Mouse (Mus musculus): Measurements from ENCODE around the gene Proca1. TPM values are rescaled to one million over a fixed set of nuclear protein-coding genes. Genes with fewer than 3 reads are reported as not detected.

Proca1 gene
- polyA plus RNA-seq, 1 experiment: 0.11 TPM

DNA sequence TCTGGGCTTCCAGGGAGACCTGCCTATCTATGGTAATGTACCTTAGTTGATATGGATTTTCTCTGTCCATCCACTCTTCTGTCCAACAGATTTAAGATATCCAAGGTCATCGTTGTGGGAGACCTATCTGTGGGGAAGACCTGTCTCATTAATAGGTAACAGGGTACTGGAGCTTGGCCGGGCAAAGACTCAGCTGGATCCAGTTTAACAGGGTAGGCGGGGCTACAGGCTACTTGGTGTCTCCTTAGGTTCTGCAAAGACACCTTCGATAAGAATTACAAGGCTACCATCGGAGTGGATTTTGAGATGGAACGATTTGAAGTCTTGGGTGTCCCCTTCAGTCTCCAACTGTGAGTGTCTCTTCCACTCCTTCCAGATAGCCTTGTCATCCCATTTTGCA lies 3.2 kb upstream of the Proca1 start:
- TF ChIP-seq POLR2A (IDR thresholded peaks at IDR 0.05; ENCODE audit: low read depth, low read length): no peak
- TF ChIP-seq CTCF (IDR thresholded peaks at IDR 0.05; ENCODE audit: extremely low read depth, insufficient read length, insufficient replicate concordance, low read depth, low read length): no peak
- peaks cover 27% of the 10 kb centered on the region for H3K27me3 ChIP-seq (ENCODE audit: control insufficient read depth, insufficient read depth, low read length)
- no peaks in the 10 kb centered on the region for H3K36me3 ChIP-seq (ENCODE audit: control insufficient read depth, insufficient read depth, low read length)
- H3K4me1 ChIP-seq (ENCODE audit: control insufficient read depth, insufficient read depth, insufficient read length, low read length): peaks cover 12% of the 10 kb centered on the region
- WGBS: 28% methylated on average over 6 of the region's 6 CpGs
- H3K4me3 ChIP-seq (ENCODE audit: low read depth, low read length): no peak overlapping the region
- H3K27ac ChIP-seq (ENCODE audit: insufficient read depth, low read depth, low read length): no peak overlapping the region

DNA sequence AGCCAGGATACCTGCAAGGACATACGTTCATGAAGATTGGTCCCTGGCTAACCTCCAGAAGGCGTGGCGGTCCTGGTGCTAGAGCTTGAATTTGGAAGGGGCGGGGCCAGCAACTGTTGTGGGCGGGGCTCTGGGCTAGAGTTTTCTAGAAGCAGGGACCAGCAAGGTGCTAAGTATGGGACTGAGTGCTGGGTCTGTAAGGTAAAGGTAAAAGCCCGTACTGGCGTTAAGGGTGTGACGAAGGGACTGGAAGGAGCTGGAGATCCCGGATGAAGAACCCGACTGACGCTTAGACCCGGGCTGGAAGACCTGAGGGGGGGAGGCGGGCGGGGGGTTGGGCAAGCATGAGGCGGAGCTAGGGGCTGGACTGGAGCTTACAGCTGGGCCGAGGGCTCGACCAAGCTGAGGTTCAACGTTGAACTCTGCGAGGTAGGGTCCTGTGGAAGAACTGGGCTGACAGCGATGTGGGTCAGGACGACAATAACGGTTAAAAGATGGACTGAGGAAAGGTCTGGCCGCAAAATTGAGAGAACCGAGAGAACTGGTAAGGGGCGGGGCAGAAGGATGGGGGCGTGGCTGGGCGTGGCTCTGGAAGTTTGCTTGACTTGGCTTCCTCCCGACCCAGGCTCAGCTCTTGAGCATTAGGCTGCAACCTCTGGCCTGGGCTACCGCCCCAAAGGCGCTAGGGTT lies 1.4 kb downstream of the Proca1 start:
- Histone ChIP-seq H3K4me3 (ENCODE audit: low read depth, low read length) (peak overlapping the region; percentile 69), H3K36me3 (ENCODE audit: control insufficient read depth, insufficient read depth, low read length) (no peaks in the 10 kb centered on the region), H3K27me3 (ENCODE audit: control insufficient read depth, insufficient read depth, low read length) (peaks cover 11% of the 10 kb centered on the region), H3K27ac (ENCODE audit: insufficient read depth, low read depth, low read length) (no peak overlapping the region), H3K4me1 (ENCODE audit: control insufficient read depth, insufficient read depth, insufficient read length, low read length) (peaks cover 2% of the 10 kb centered on the region; the same call in 1 of the 2 replicates)
- TF ChIP-seq POLR2A (IDR thresholded peaks at IDR 0.05; ENCODE audit: low read depth, low read length) (no peak), CTCF (IDR thresholded peaks at IDR 0.05; ENCODE audit: extremely low read depth, insufficient read length, insufficient replicate concordance, low read depth, low read length) (no peak)
- WGBS: 1% methylated on average over 30 of the region's 30 CpGs

DNA sequence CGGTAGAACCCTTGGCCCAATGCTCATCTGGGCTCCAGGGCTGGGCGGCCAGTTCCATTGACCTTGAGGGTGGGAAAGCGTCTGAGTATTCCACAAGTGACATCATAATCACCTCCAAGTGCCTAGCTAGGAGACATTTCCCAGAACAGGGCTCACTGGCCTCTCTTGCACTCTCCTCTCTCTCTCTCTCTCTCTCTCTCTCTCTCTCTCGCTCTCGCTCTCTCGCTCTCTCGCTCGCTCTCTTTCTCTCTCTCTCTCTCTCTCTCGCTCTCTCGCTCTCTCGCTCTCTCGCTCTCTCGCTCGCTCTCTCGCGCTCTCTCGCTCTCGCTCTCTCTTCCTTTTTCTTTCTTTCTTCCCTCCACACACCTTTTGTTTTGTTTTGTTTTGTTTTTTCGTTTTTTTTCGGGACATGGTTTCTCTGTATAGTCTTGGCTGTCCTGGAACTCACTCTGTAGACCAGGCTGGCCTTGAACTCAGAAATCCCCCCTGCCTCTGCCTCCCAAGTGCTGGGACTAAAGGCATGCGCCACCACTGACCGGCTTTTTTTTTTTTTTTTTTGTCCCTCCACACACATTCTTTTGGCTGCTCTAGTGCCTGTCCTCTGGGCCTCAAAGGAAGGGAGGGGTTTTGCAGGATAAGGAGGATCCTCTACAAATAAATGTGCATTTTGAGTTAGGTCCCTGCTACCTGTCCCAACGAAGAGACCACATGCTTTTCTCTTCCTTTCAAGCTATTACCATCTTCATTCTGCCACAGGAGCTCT lies 2.1 kb downstream of the Proca1 start:
- Histone ChIP-seq H3K4me1 (ENCODE audit: control insufficient read depth, insufficient read depth, insufficient read length, low read length) (peaks cover 2% of the 10 kb centered on the region; the same call in 1 of the 2 replicates), H3K27ac (ENCODE audit: insufficient read depth, low read depth, low read length) (no peak overlapping the region), H3K36me3 (ENCODE audit: control insufficient read depth, insufficient read depth, low read length) (no peaks in the 10 kb centered on the region), H3K27me3 (ENCODE audit: control insufficient read depth, insufficient read depth, low read length) (peaks cover 3% of the 10 kb centered on the region; the same call in 1 of the 2 replicates), H3K4me3 (ENCODE audit: low read depth, low read length) (peak overlapping the region; percentile 69)
- TF ChIP-seq POLR2A (IDR thresholded peaks at IDR 0.05; ENCODE audit: low read depth, low read length) (no peak), CTCF (IDR thresholded peaks at IDR 0.05; ENCODE audit: extremely low read depth, insufficient read length, insufficient replicate concordance, low read depth, low read length) (no peak)
- WGBS: 64% methylated on average over 23 of the region's 23 CpGs

DNA sequence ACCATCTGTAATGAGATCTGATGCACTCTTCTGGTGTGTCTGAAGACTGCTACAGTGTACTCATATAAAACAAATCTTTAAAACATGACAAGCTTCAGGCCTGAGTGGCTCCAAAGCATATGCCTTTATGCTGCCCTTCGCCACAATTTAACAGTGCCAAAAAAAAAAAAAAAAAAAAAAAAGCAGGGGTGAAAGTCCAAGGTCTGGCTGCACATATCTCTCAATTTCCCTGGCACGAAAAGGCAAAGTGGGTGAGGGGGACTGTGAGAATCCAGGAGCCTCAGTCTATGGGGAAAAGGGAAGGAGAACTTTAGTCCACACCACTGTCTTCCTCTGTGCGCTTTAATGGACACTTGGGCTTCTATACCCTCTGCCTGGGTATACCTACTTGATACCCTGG lies 9.2 kb downstream of the Proca1 start:
- H3K27me3 ChIP-seq (ENCODE audit: control insufficient read depth, insufficient read depth, low read length): no peaks in the 10 kb centered on the region
- TF ChIP-seq CTCF (IDR thresholded peaks at IDR 0.05; ENCODE audit: extremely low read depth, insufficient read length, insufficient replicate concordance, low read depth, low read length): no peak
- TF ChIP-seq POLR2A (IDR thresholded peaks at IDR 0.05; ENCODE audit: low read depth, low read length): no peak
- H3K4me1 ChIP-seq (ENCODE audit: control insufficient read depth, insufficient read depth, insufficient read length, low read length): peaks cover 2% of the 10 kb centered on the region; the same call in 1 of the 2 replicates
- 29% methylated on average over 3 of the region's 3 CpGs for WGBS
- no peak overlapping the region for H3K4me3 ChIP-seq (ENCODE audit: low read depth, low read length)
- no peak overlapping the region for H3K27ac ChIP-seq (ENCODE audit: insufficient read depth, low read depth, low read length)
- peaks cover 23% of the 10 kb centered on the region for H3K36me3 ChIP-seq (ENCODE audit: control insufficient read depth, insufficient read depth, low read length)

DNA sequence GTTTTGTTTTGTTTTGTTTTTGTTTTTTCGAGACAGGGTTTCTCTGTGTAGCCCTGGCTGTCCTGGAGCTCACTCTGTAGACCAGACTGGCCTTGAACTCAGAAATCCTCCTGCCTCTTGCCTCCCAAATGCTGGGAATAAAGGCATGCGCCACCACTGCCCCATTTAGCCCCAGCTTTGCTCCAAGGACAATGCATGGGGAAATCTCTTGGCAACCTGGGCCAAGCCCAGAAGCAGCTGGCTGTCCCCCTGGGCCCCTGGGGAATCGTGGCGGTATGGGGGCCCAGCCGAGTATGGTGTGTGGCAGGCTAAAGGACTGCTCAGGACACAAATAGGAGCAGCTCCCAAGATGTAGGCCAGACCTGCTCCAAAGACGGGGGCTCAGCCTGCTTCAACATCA lies 11.1 kb downstream of the Proca1 start:
- Histone ChIP-seq H3K27ac (ENCODE audit: insufficient read depth, low read depth, low read length) (no peak overlapping the region), H3K27me3 (ENCODE audit: control insufficient read depth, insufficient read depth, low read length) (no peaks in the 10 kb centered on the region), H3K4me3 (ENCODE audit: low read depth, low read length) (no peak overlapping the region), H3K4me1 (ENCODE audit: control insufficient read depth, insufficient read depth, insufficient read length, low read length) (peaks cover 2% of the 10 kb centered on the region; the same call in 1 of the 2 replicates), H3K36me3 (ENCODE audit: control insufficient read depth, insufficient read depth, low read length) (peaks cover 42% of the 10 kb centered on the region)
- TF ChIP-seq CTCF (IDR thresholded peaks at IDR 0.05; ENCODE audit: extremely low read depth, insufficient read length, insufficient replicate concordance, low read depth, low read length): no peak
- no peak for TF ChIP-seq POLR2A (IDR thresholded peaks at IDR 0.05; ENCODE audit: low read depth, low read length)
- WGBS: 74% methylated on average over 6 of the region's 6 CpGs

DNA sequence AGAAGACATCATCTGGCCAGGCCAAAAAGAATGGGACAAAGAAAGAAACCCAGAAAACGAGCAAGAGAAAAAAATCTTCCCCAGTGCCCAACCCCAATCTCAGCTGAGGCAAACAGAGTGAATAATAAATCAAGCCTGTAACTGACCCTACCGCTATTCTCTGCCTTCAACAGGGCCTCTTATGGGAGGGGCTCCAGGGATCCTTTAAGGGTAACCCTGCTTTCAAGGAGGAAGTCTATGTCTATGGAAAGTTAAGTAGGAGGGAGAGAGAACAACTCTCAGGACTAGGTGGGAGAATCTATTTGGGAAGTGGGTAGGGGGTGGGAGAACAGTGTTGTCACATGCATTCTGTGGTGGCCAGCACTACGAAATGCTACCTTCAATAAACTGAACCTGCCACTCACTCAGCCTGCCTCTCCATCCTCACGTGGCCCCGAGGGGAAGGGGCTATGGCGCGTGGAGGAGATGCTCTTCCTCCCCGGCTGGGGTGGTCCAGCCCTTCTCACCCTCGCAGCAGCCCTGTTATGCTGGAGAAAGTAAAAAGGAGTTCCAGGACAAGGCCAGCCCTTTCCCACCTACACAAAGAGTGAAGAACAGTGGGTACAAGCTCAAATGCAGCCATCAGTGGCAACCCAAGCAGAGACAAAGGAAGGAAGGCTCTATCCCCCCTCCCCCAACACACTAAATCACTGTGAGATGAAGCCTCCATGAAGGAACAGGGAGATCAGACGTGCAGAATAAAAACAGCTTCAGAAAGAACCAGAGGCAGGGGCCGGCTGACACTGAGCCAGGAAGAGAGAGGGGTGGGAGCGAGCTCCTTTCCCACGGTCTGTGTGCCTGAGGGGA lies 12.4 kb downstream of the Proca1 start:
- Histone ChIP-seq H3K36me3 (ENCODE audit: control insufficient read depth, insufficient read depth, low read length) (peaks cover 55% of the 10 kb centered on the region), H3K4me3 (ENCODE audit: low read depth, low read length) (no peak overlapping the region), H3K27me3 (ENCODE audit: control insufficient read depth, insufficient read depth, low read length) (no peaks in the 10 kb centered on the region), H3K27ac (ENCODE audit: insufficient read depth, low read depth, low read length) (no peak overlapping the region), H3K4me1 (ENCODE audit: control insufficient read depth, insufficient read depth, insufficient read length, low read length) (peaks cover 2% of the 10 kb centered on the region; the same call in 1 of the 2 replicates)
- TF ChIP-seq POLR2A (IDR thresholded peaks at IDR 0.05; ENCODE audit: low read depth, low read length): no peak
- TF ChIP-seq CTCF (IDR thresholded peaks at IDR 0.05; ENCODE audit: extremely low read depth, insufficient read length, insufficient replicate concordance, low read depth, low read length): no peak
- 82% methylated on average over 13 of the region's 13 CpGs for WGBS

Measured in small intestine, adult 2 months (tissue).